Mouse (Mus musculus): ENCODE results near the gene Efcab5. TPM values are rescaled to one million over a fixed set of nuclear protein-coding genes. Genes with fewer than 3 reads are reported as not detected.

Efcab5 gene
- polyA plus RNA-seq, 1 experiment from 2014 or later, result 0.24 TPM

- Histone ChIP-seq H3K4me1 (replicated peaks) (0 out of 2 replicates have a peak, but pooled peaks cover 4% of the 10 kb centered on the region), H3K27ac (replicated peaks) (no peak overlapping the region), H3K4me3 (replicated peaks) (no peak overlapping the region), H3K4me2 (no peak overlapping the region), H3K36me3 (replicated peaks) (peaks cover 4% of the 10 kb centered on the region; the same call in 1 of the 2 replicates), H3K9me3 (replicated peaks) (no peaks in the 10 kb centered on the region), H3K27me3 (no peaks in the 10 kb centered on the region), H3K9ac (no peak overlapping the region)
- WGBS (ENCODE audit: insufficient replicate concordance), result 60% methylated on average over 4 of the region's 4 CpGs
- no peak for ATAC-seq (ENCODE audit: insufficient read depth)
Observed at GRCm38 (mm10) chr11:77068825-77069224, 119.9 kb downstream of the Efcab5 start.

DNA sequence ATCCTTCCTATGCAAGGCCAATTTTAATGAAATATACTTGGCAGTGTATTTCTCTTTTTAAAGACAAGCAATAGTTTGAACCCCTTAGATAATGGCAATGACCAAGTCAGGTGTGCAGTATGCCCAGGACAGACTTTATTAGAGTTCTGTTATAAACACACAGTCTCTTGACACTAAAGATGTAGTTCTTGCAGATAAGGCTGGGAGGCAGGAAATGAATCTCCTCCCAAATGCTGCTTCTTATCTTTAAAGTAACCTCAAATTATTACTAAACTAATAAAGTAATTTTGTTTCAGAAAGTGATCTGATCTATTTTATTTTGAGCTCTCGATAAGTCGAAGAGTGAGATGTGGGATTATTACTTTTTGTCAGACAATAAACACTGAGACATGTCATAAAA is 125.4 kb downstream of the Efcab5 start:
- Histone ChIP-seq H3K9ac (no peak overlapping the region), H3K4me3 (replicated peaks) (no peak overlapping the region), H3K27ac (replicated peaks) (no peak overlapping the region), H3K4me1 (replicated peaks) (no peaks in the 10 kb centered on the region), H3K27me3 (no peaks in the 10 kb centered on the region), H3K36me3 (replicated peaks) (0 out of 2 replicates have a peak, but pooled peaks cover 13% of the 10 kb centered on the region), H3K4me2 (no peak overlapping the region), H3K9me3 (replicated peaks) (no peaks in the 10 kb centered on the region)
- ATAC-seq (ENCODE audit: insufficient read depth), result no peak
- 81% methylated on average over 2 of the region's 2 CpGs for WGBS (ENCODE audit: insufficient replicate concordance)

GRCm38 (mm10) chr11:77061951-77062350 is 126.8 kb downstream of the Efcab5 start:
- WGBS (ENCODE audit: insufficient replicate concordance), result 69% methylated on average over 5 of the region's 5 CpGs
- H3K4me1 ChIP-seq (replicated peaks), result no peaks in the 10 kb centered on the region
- no peaks in the 10 kb centered on the region for H3K27me3 ChIP-seq
- H3K9me3 ChIP-seq (replicated peaks), result no peaks in the 10 kb centered on the region
- no peak overlapping the region for H3K9ac ChIP-seq
- 0 out of 2 replicates have a peak, but pooled peaks cover 13% of the 10 kb centered on the region for H3K36me3 ChIP-seq (replicated peaks)
- no peak overlapping the region for H3K27ac ChIP-seq (replicated peaks)
- H3K4me2 ChIP-seq, result no peak overlapping the region
- H3K4me3 ChIP-seq (replicated peaks), result no peak overlapping the region
- no peak for ATAC-seq (ENCODE audit: insufficient read depth)

- no peak overlapping the region for H3K9ac ChIP-seq
- H3K27me3 ChIP-seq, result no peaks in the 10 kb centered on the region
- ATAC-seq (ENCODE audit: insufficient read depth), result no peak
- peaks cover 23% of the 10 kb centered on the region for H3K36me3 ChIP-seq (replicated peaks)
- no peaks in the 10 kb centered on the region for H3K4me1 ChIP-seq (replicated peaks)
- H3K27ac ChIP-seq (replicated peaks), result no peak overlapping the region
- H3K9me3 ChIP-seq (replicated peaks), result no peaks in the 10 kb centered on the region
- no peak overlapping the region for H3K4me3 ChIP-seq (replicated peaks)
- 83% methylated on average over 2 of the region's 2 CpGs for WGBS (ENCODE audit: insufficient replicate concordance)
- no peak overlapping the region for H3K4me2 ChIP-seq
Observed at GRCm38 (mm10) chr11:77042816-77043215, 146.0 kb downstream of the Efcab5 start.

GRCm38 (mm10) chr11:77041891-77042290 is 146.9 kb downstream of the Efcab5 start:
- Histone ChIP-seq H3K4me3 (replicated peaks) (no peak overlapping the region), H3K4me1 (replicated peaks) (no peaks in the 10 kb centered on the region), H3K9me3 (replicated peaks) (no peaks in the 10 kb centered on the region), H3K4me2 (no peak overlapping the region), H3K27me3 (no peaks in the 10 kb centered on the region), H3K27ac (replicated peaks) (no peak overlapping the region), H3K9ac (no peak overlapping the region), H3K36me3 (replicated peaks) (peaks cover 19% of the 10 kb centered on the region)
- WGBS (ENCODE audit: insufficient replicate concordance), result 69% methylated on average over 4 of the region's 4 CpGs
- ATAC-seq (ENCODE audit: insufficient read depth), result no peak

MicroRNA genes within 50 kb of the gene (microRNA counts, 519-probe panel; counts per million panel counts)
- microRNA mmu-miR-423-3p, result 3,345 counts per million, percentile 67 among the panel's probes with 10 or more counts
- 3,394 counts per million, percentile 68 among the panel's probes with 10 or more counts for microRNA mmu-miR-423-5p

Small RNA genes lying within 50 kb of the gene (microRNA-seq; reads per million reads assigned to microRNA genes)
- 6,365 reads per million, percentile 90 among the genes with 10 or more reads in this experiment for gene Mir423

Other genes with a start within 250 kb of the Efcab5 start
- 2.1 and 2.4 TPM in 2 replicates for gene Slc6a4, start 190.4 kb downstream of the Efcab5 start, polyA plus RNA-seq (2015; fragmentation: Nextera tagmentation; extraction: Ambion mirVana)
- gene Nsrp1, start 110.5 kb downstream of the Efcab5 start, polyA plus RNA-seq (2015; fragmentation: Nextera tagmentation; extraction: Ambion mirVana), result 18.4 and 21.0 TPM in 2 replicates
- 3.9 and 5.1 TPM in 2 replicates for gene Ssh2, start 27.3 kb upstream of the Efcab5 start, polyA plus RNA-seq (2015; fragmentation: Nextera tagmentation; extraction: Ambion mirVana)